Mouse (Mus musculus) forebrain, embryonic 15.5 days (tissue): ENCODE results near the gene Fbxo3. TPM values are rescaled to one million over a fixed set of nuclear protein-coding genes. Genes with fewer than 3 reads are reported as not detected.
"Not testable (repeated sequence)": the region's sequence is repeated elsewhere in the genome, so short reads cannot be mapped to it uniquely, and the experiment has no call there.

ENCODE experiments used
- ATAC-seq: fragments of 200-750 bp; cut with Nextera tagmentation; replicated peaks from 2 replicates; pipeline ENCODE4 v1.8.0; 2017; ENCODE audit warnings: mild to moderate bottlenecking, moderate TSS enrichment, moderate library complexity
- H3K27ac ChIP-seq: fragments of 300-500 bp; sonication (generic); replicated peaks from 2 replicates; pipeline ENCODE4 v1.5.1; 2015; ENCODE audit warnings: mild to moderate bottlenecking, inconsistent platforms
- H3K27me3 ChIP-seq: fragments of 300-500 bp; sonication (generic); 2 replicates; pipeline ENCODE4 v1.6.1; 2015; ENCODE audit warnings: inconsistent platforms
- H3K36me3 ChIP-seq: fragments of 300-500 bp; sonication (generic); 2 replicates; pipeline ENCODE4 v1.6.1; 2015; ENCODE audit warnings: mild to moderate bottlenecking, inconsistent platforms
- H3K4me1 ChIP-seq: fragments of 300-500 bp; sonication (generic); 2 replicates; pipeline ENCODE4 v1.6.1; 2015; ENCODE audit warnings: inconsistent platforms
- H3K4me2 ChIP-seq: fragments of 300-500 bp; sonication (generic); replicated peaks from 2 replicates; pipeline ENCODE4 v1.6.1; 2015; ENCODE audit warnings: mild to moderate bottlenecking, inconsistent platforms
- H3K4me3 ChIP-seq: fragments of 300-500 bp; sonication (generic); 2 replicates; pipeline ENCODE4 v1.5.1; 2015; ENCODE audit warnings: mild to moderate bottlenecking, inconsistent platforms
- H3K9ac ChIP-seq: fragments of 300-500 bp; sonication (generic); replicated peaks from 2 replicates; pipeline ENCODE4 v1.6.1; 2015; ENCODE audit warnings: mild to moderate bottlenecking, inconsistent platforms
- H3K9me3 ChIP-seq: fragments of 300-500 bp; sonication (generic); 2 replicates; pipeline ENCODE4 v1.6.1; 2016; ENCODE audit warnings: inconsistent platforms
- WGBS: fragments of 180-500 bp; shearing (Covaris S2); methylation state at CpG from one replicate; pipeline ENCODE4 v1.1.7; 2015; ENCODE audit warnings: mixed read lengths; 5-methylcytosine and 5-hydroxymethylcytosine counted together
- polyA plus RNA-seq: library from polyadenylated mRNA; unstranded; fragments of >200 nt; fragmentation: Nextera tagmentation; extraction: Ambion mirVana; gene quantifications from 2 replicates; pipeline ENCODE4 v1.2.1, GENCODE M21; 2015

Gene Fbxo3
- 60.2 and 65.1 TPM in 2 replicates for polyA plus RNA-seq

DNA sequence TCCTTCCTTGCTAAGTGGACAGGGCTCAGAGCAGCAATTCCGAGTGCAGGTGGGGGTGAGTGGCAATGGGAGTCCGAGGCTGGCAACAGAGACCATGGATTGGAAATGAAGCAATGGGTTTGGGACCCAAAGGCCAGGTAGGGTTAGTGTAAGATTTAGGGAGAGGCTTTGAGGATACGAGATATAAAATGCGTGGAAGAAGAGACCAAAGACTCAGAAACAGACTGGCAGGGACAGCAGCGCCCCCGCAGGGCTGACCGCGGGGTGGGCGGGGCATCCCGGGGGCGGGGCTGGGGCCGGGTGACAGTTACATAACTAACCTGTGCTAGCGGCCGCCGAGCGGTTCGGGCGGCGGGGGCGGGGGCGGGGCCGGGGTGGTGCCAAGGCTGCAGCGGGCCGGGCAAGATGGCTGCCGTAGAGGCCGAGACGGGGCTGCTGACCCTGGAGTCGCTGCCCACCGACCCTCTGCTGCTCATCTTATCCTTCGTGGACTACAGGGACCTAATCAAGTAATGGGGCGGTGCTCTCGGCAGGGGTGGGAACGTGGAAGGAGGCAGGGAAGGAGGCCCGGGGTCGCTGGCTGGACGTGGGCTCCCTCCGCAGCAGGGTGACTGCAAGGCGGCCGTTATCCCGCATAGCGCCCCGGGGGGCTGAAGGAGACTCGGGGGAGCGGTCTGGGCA is at the start of gene Fbxo3:
Gene Fbxo3, plus strand, starts transcription at position 264 of the 681 bp plus-strand sequence.
- 0% methylated on average over 44 of the region's 44 CpGs for WGBS
- H3K4me1 ChIP-seq: peaks cover 21% of the 10 kb centered on the region
- peak within 1 kb of the TSS; percentile 79 for H3K4me3 ChIP-seq
- H3K9me3 ChIP-seq: no peaks in the 10 kb centered on the region
- peak within 1 kb of the TSS; percentile 93 for H3K9ac ChIP-seq
- H3K27me3 ChIP-seq: no peaks in the 10 kb centered on the region
- 0 out of 2 replicates have a peak within 1 kb of the TSS, but pooled peaks have one; percentile 27 for H3K27ac ChIP-seq
- peak within 1 kb of the TSS; percentile 89 for H3K4me2 ChIP-seq
- peak; percentile 95 for ATAC-seq
- peaks cover 5% of the 10 kb centered on the region; the same call in 1 of the 2 replicates for H3K36me3 ChIP-seq

DNA sequence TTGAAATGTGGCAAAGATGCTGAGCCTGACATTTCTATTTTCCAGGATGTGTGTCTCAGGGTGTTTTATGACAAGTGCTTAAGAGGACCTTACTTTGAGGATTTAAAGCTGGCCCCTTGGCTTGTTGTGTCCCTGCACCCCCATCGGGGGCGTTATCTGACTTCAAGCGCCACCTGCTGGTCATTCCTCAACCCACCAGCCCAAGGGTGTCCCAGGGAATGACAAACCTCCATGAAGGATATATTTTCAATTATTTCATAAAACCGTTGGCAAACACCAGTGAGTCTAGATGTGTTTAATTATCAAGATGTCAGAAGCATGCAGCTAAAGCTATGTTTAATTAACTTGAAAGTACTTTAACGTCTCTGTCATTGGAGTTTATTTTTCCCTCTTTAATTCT is 45.3 kb upstream of the Fbxo3 start:
- H3K4me2 ChIP-seq: no peak overlapping the region
- no peak overlapping the region for H3K27ac ChIP-seq
- H3K9me3 ChIP-seq: no peaks in the 10 kb centered on the region
- 5% methylated on average over 5 of the region's 5 CpGs for WGBS
- H3K9ac ChIP-seq: no peak overlapping the region
- no peaks in the 10 kb centered on the region for H3K36me3 ChIP-seq
- H3K4me3 ChIP-seq: no peak overlapping the region
- H3K4me1 ChIP-seq: peaks cover 5% of the 10 kb centered on the region; the same call in 1 of the 2 replicates
- ATAC-seq: peak; percentile 81
- no peaks in the 10 kb centered on the region for H3K27me3 ChIP-seq

- 89% methylated on average over 10 of the region's 10 CpGs for WGBS
- no peak for ATAC-seq
- Histone ChIP-seq H3K4me1 (no peaks in the 10 kb centered on the region), H3K4me2 (no peak overlapping the region), H3K4me3 (no peak overlapping the region), H3K36me3 (no peaks in the 10 kb centered on the region), H3K9ac (no peak overlapping the region), H3K27me3 (no peaks in the 10 kb centered on the region), H3K27ac (no peak overlapping the region), H3K9me3 (no peaks in the 10 kb centered on the region)
These were observed 44.4 kb upstream of the Fbxo3 start for GRCm38 (mm10) chr2:103983146-103983545.

GRCm38 (mm10) chr2:103987595-103987994 is 39.9 kb upstream of the Fbxo3 start:
- not testable (repeated sequence) for H3K4me3 ChIP-seq, ATAC-seq, H3K36me3 ChIP-seq, H3K27me3 ChIP-seq, H3K9ac ChIP-seq, H3K4me1 ChIP-seq, H3K4me2 ChIP-seq, H3K27ac ChIP-seq, H3K9me3 ChIP-seq
- 78% methylated on average over 8 of the region's 8 CpGs for WGBS

DNA sequence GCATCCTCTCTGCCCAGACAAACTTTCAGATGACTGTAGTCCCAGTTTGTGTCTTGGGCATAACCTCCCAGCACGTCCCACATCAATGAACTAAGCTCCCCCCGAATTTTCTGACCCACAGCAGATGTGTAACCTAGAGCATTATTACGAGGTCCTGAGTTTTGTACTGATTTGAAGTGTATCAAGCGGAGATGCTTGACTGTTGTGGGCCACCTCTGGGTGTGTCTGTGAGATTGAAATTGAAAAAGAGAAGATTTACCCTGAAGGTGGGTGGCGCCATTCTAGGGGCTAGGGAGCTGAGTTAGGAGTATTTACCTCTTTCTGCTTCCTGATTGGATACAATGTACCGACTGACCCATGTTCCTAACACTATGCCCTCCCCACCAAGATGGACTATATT is 37.8 kb upstream of the Fbxo3 start:
- no peak overlapping the region for H3K9ac ChIP-seq
- peaks cover 5% of the 10 kb centered on the region; the same call in 1 of the 2 replicates for H3K4me1 ChIP-seq
- H3K27ac ChIP-seq: no peak overlapping the region
- H3K4me3 ChIP-seq: no peak overlapping the region
- H3K36me3 ChIP-seq: no peaks in the 10 kb centered on the region
- 89% methylated on average over 6 of the region's 6 CpGs for WGBS
- no peaks in the 10 kb centered on the region for H3K9me3 ChIP-seq
- ATAC-seq: no peak
- no peak overlapping the region for H3K4me2 ChIP-seq
- H3K27me3 ChIP-seq: no peaks in the 10 kb centered on the region

- H3K27ac ChIP-seq: no peak overlapping the region
- no peaks in the 10 kb centered on the region for H3K9me3 ChIP-seq
- H3K4me1 ChIP-seq: peaks cover 5% of the 10 kb centered on the region; the same call in 1 of the 2 replicates
- H3K4me3 ChIP-seq: no peak overlapping the region
- no peaks in the 10 kb centered on the region for H3K36me3 ChIP-seq
- no peak overlapping the region for H3K4me2 ChIP-seq
- ATAC-seq: no peak
- no peaks in the 10 kb centered on the region for H3K27me3 ChIP-seq
- no peak overlapping the region for H3K9ac ChIP-seq
These were observed 36.2 kb upstream of the Fbxo3 start for GRCm38 (mm10) chr2:103991303-103991702.

DNA sequence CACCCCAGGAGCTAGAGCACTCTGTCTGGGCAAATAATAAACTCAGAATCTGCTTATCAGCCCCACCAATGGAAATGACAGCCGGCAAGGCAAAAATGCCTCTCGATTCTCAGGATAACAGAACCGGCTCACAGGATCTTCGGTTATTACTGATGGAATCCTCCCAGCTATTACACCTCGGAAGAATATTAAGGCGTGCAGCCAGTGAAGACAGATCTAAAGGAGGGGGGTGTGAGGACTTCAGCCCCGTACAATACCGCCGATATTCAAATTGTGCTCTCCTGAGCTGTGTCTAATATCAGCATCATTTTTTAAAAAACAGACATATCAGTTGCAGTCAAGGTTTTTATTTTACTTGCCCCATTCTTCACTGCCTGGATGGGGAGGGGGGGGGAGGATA is 35.4 kb upstream of the Fbxo3 start:
- H3K4me2 ChIP-seq: 0 out of 2 replicates have a peak overlapping the region, but pooled peaks have one; percentile 1
- H3K27ac ChIP-seq: no peak overlapping the region
- H3K4me3 ChIP-seq: no peak overlapping the region
- H3K36me3 ChIP-seq: no peaks in the 10 kb centered on the region
- WGBS: 67% methylated on average over 9 of the region's 9 CpGs
- no peaks in the 10 kb centered on the region for H3K27me3 ChIP-seq
- H3K9me3 ChIP-seq: no peaks in the 10 kb centered on the region
- H3K9ac ChIP-seq: no peak overlapping the region
- no peak; the same call in 1 of the 2 replicates for ATAC-seq
- peaks cover 5% of the 10 kb centered on the region; the same call in 1 of the 2 replicates for H3K4me1 ChIP-seq

- no peak overlapping the region for H3K27ac ChIP-seq
- peaks cover 5% of the 10 kb centered on the region; the same call in 1 of the 2 replicates for H3K4me1 ChIP-seq
- H3K27me3 ChIP-seq: no peaks in the 10 kb centered on the region
- 17% methylated on average over 17 of the region's 17 CpGs for WGBS
- H3K9ac ChIP-seq: no peak overlapping the region
- H3K4me2 ChIP-seq: 0 out of 2 replicates have a peak overlapping the region, but pooled peaks have one; percentile 1
- no peaks in the 10 kb centered on the region for H3K36me3 ChIP-seq
- H3K4me3 ChIP-seq: no peak overlapping the region
- no peak; the same call in 1 of the 2 replicates for ATAC-seq
- H3K9me3 ChIP-seq: no peaks in the 10 kb centered on the region
These were observed 34.7 kb upstream of the Fbxo3 start for GRCm38 (mm10) chr2:103992618-103993332.

GRCm38 (mm10) chr2:104001076-104001475 is 26.4 kb upstream of the Fbxo3 start:
- H3K9ac ChIP-seq: no peak overlapping the region
- 21% methylated on average over 2 of the region's 2 CpGs for WGBS
- H3K9me3 ChIP-seq: no peaks in the 10 kb centered on the region
- H3K27ac ChIP-seq: no peak overlapping the region
- H3K36me3 ChIP-seq: no peaks in the 10 kb centered on the region
- H3K4me2 ChIP-seq: no peak overlapping the region
- H3K4me1 ChIP-seq: no peaks in the 10 kb centered on the region
- H3K4me3 ChIP-seq: no peak overlapping the region
- 0 out of 2 replicates have a peak, but pooled peaks cover 4% of the 10 kb centered on the region for H3K27me3 ChIP-seq
- ATAC-seq: no peak

DNA sequence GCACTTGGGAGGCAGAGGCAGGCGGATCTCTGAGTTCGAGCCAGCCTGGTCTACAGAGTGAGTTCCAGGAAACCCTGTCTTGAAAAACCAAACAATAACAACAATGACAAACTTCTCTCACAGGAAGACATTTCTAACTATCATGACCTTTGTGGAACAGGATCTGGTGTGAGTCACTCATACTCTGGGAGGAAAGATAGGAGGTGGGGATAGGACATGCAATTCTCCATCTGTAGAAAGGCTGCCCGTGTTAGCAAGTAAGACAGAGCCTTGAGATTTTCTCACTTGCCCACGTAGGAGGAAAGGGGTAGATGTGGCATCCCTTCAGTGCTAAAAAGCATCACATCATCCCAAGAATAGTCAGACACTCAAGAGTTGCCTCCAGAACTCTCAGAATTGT is 25.7 kb upstream of the Fbxo3 start:
- H3K4me1 ChIP-seq: no peaks in the 10 kb centered on the region
- no peak overlapping the region for H3K4me3 ChIP-seq
- no peak overlapping the region for H3K27ac ChIP-seq
- no peak overlapping the region for H3K4me2 ChIP-seq
- 0 out of 2 replicates have a peak, but pooled peaks cover 4% of the 10 kb centered on the region for H3K27me3 ChIP-seq
- no peaks in the 10 kb centered on the region for H3K36me3 ChIP-seq
- no peak overlapping the region for H3K9ac ChIP-seq
- ATAC-seq: no peak
- H3K9me3 ChIP-seq: no peaks in the 10 kb centered on the region
- 83% methylated on average over 4 of the region's 4 CpGs for whole genome bisulfite sequencing

DNA sequence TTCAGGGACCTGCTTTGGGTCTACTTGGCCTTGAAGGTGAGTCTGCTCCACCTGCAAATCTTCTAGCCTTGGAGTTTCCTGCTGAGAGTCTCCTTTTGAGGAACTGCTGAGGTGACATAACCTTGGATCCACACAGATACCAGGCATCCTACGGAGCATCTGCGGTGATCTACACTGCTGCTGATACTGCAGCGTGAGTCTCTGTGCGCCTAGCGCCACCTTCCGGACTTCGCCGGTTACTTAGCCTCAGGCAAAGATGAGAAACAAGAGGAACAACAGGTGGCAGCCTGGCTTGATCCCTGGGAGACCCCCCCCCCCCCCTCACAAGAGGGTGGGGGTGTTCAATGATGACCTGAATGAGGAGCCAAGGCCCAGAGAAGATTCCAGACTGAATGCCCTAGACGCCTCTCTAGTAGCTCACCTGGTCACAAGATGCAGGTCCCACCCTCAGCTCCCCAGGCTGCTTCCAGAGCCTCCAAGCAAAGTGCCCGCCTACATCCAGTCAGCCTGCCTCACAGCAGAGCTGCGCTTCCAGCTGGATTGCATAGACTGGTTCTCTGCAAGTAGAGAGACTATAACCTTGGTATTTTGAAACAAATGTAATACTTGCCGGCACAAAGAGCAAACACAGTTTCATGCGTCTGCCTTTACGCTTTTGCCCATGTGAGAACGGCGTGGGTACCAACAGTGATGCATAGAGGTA is 24.7 kb upstream of the Fbxo3 start:
- no peak overlapping the region for H3K9ac ChIP-seq
- no peaks in the 10 kb centered on the region for H3K36me3 ChIP-seq
- no peak overlapping the region for H3K4me3 ChIP-seq
- 0 out of 2 replicates have a peak, but pooled peaks cover 4% of the 10 kb centered on the region for H3K27me3 ChIP-seq
- no peaks in the 10 kb centered on the region for H3K4me1 ChIP-seq
- no peak overlapping the region for H3K4me2 ChIP-seq
- WGBS: 32% methylated on average over 16 of the region's 16 CpGs
- ATAC-seq: peak; percentile 48; the same call in 1 of the 2 replicates
- no peaks in the 10 kb centered on the region for H3K9me3 ChIP-seq
- H3K27ac ChIP-seq: no peak overlapping the region
